In genomic region chr5:132270074-132270473, GRCm38 (mm10) we compare ENCODE assay signal across 16 mouse cellular contexts.
"Had no signal": no experiment of that assay in that cellular context is flagged by ENCODE, and none has a peak within 500 bp of the region (broad histone marks: within the 10 kb centered on the region; RNA-seq: fewer than 3 reads in every experiment).

No protein-coding gene starts in this region.

- ATAC-seq: midbrain, embryonic 15.5 days had no signal

- H3K4me3 ChIP-seq: liver, embryonic 15.5 days; megakaryocyte, embryonic 14.5 days; midbrain, embryonic 10.5 days; midbrain, embryonic 12.5 days; midbrain, embryonic 15.5 days; neural tube, embryonic 12.5 days; stomach, embryonic 15.5 days had no signal

- H3K4me2 ChIP-seq: liver, embryonic 15.5 days; lung, embryonic 14.5 days; midbrain, embryonic 12.5 days; midbrain, embryonic 15.5 days; neural tube, embryonic 12.5 days; stomach, embryonic 15.5 days had no signal

- H3K36me3 ChIP-seq: liver, embryonic 15.5 days; midbrain, embryonic 10.5 days; midbrain, embryonic 12.5 days; midbrain, embryonic 15.5 days; neural tube, embryonic 12.5 days; stomach, embryonic 15.5 days had no signal

- DNase-seq: lung, adult 18-20 months; lung, embryonic 14.5 days; lung, postnatal 10 days; lung, postnatal 4 days; right cerebral cortex, postnatal 14 days; thymus, adult 18-20 months; thymus, postnatal 14 days; thymus, postnatal 36 days had no signal

- H3K4me1 ChIP-seq: liver, embryonic 15.5 days; megakaryocyte, embryonic 14.5 days; stomach, embryonic 15.5 days had no signal

- H3K9ac ChIP-seq: liver, embryonic 15.5 days; lung, embryonic 14.5 days; midbrain, embryonic 12.5 days; midbrain, embryonic 15.5 days; neural tube, embryonic 12.5 days; stomach, embryonic 15.5 days had no signal

- H3K27ac ChIP-seq: liver, embryonic 15.5 days; midbrain, embryonic 10.5 days; midbrain, embryonic 12.5 days; midbrain, embryonic 15.5 days; neural tube, embryonic 12.5 days; stomach, embryonic 15.5 days; stomach, postnatal 0 days had no signal

- H3K27me3 ChIP-seq: liver, embryonic 15.5 days; megakaryocyte, embryonic 14.5 days; midbrain, embryonic 15.5 days; neural tube, embryonic 12.5 days; stomach, embryonic 15.5 days had no signal

- H3K9me3 ChIP-seq: liver, embryonic 15.5 days; megakaryocyte, embryonic 14.5 days; midbrain, embryonic 10.5 days; midbrain, embryonic 12.5 days; midbrain, embryonic 15.5 days; neural tube, embryonic 12.5 days; stomach, embryonic 15.5 days had no signal
